Mouse (Mus musculus) ES-Bruce4 (cell line): ENCODE data around the gene Lkaaear1.

Experiments used
- CTCF ChIP-seq: IDR thresholded peaks from one replicate; pipeline ENCODE4 v1.8.1; 2011; ENCODE audit warnings: low read depth, low read length
- POLR2A ChIP-seq: IDR thresholded peaks from one replicate; pipeline ENCODE4 v1.8.1; 2011; ENCODE audit warnings: low read length; ENCODE audit not compliant: insufficient read depth

- TF ChIP-seq CTCF, result peak; percentile 87
- no peak for TF ChIP-seq POLR2A
Observed at GRCm38 (mm10) chr2:181659609-181660055, 38.6 kb downstream of the Lkaaear1 start.
